Mouse (Mus musculus) midbrain, postnatal 0 days (tissue): ENCODE measurements around the gene Olfr372. TPM values are rescaled to one million over a fixed set of nuclear protein-coding genes. Genes with fewer than 3 reads are reported as not detected.
"Not testable (repeated sequence)": the region's sequence is repeated elsewhere in the genome, so short reads cannot be mapped to it uniquely, and the experiment has no call there.

Source experiments
- ATAC-seq: fragments of 200-750 bp; cut with Nextera tagmentation; 2 replicates; pipeline ENCODE4 v1.8.0; 2017; ENCODE audit warnings: moderate number of reproducible peaks, mild to moderate bottlenecking, moderate TSS enrichment, moderate library complexity; ENCODE audit not compliant: low FRiP score
- DNase-seq: peaks from one replicate; pipeline ENCODE4 v3.0.0-alpha.2; 2015; ENCODE audit warnings: low spot score
- H3K27ac ChIP-seq: fragments of 300-500 bp; sonication (generic); 2 replicates; pipeline ENCODE4 v1.5.1; 2014; ENCODE audit warnings: low read depth, mild to moderate bottlenecking, low read length, mixed read lengths
- H3K27me3 ChIP-seq: fragments of 300-500 bp; sonication (generic); 2 replicates; pipeline ENCODE4 v1.6.1; 2014; ENCODE audit warnings: low read length, control low read depth, mixed read lengths; ENCODE audit not compliant: insufficient read depth
- H3K36me3 ChIP-seq: fragments of 300-500 bp; sonication (generic); 2 replicates; pipeline ENCODE4 v1.6.1; 2014; ENCODE audit warnings: low read length, control low read depth, mixed read lengths; ENCODE audit not compliant: insufficient read depth
- H3K4me1 ChIP-seq: fragments of 300-500 bp; sonication (generic); 2 replicates; pipeline ENCODE4 v1.6.1; 2014; ENCODE audit warnings: mild to moderate bottlenecking, control low read depth, antibody characterized with exemption, low read length, mixed read lengths; ENCODE audit not compliant: insufficient read depth
- H3K4me2 ChIP-seq: fragments of 300-500 bp; sonication (generic); 2 replicates; pipeline ENCODE4 v1.6.1; 2014; ENCODE audit warnings: low read depth, mild to moderate bottlenecking, low read length, mixed read lengths; ENCODE audit not compliant: poor library complexity, severe bottlenecking
- H3K4me3 ChIP-seq: fragments of 300-500 bp; sonication (generic); 2 replicates; pipeline ENCODE4 v1.5.1; 2014; ENCODE audit warnings: low read depth, mild to moderate bottlenecking, low read length, moderate library complexity
- H3K9ac ChIP-seq: fragments of 300-500 bp; sonication (generic); replicated peaks from 2 replicates; pipeline ENCODE4 v1.6.1; 2014; ENCODE audit warnings: mild to moderate bottlenecking, low read length, moderate library complexity, mixed read lengths; ENCODE audit not compliant: poor library complexity, severe bottlenecking
- H3K9me3 ChIP-seq: fragments of 300-500 bp; sonication (generic); 2 replicates; pipeline ENCODE4 v1.6.1; 2016; ENCODE audit warnings: low read length, control low read depth
- CTCF ChIP-seq: IDR thresholded peaks from 2 replicates; pipeline ENCODE4 v1.5.1; 2016; ENCODE audit warnings: antibody characterized with exemption, mild to moderate bottlenecking
- WGBS: fragments of 180-500 bp; shearing (Covaris S2); extraction: QIAGEN DNeasy Blood & Tissue Kit; methylation state at CpG from one replicate; pipeline ENCODE4 v1.1.7; 2014; 5-methylcytosine and 5-hydroxymethylcytosine counted together
- polyA plus RNA-seq: library from polyadenylated mRNA; unstranded; fragments of >200 nt; fragmentation: Nextera tagmentation; extraction: Ambion mirVana; gene quantifications from 2 replicates; pipeline ENCODE4 v1.2.1, GENCODE M21; 2015
- total RNA-seq: library from RNA; depleted of rRNA; stranded (reverse); fragments of >200 nt; gene quantifications from 2 replicates; pipeline ENCODE4 v1.2.3, GENCODE M21; 2014; rRNA removed

Olfr372 gene
- total RNA-seq: not detected in 2 replicates
- not detected in 2 replicates for polyA plus RNA-seq

- H3K27ac ChIP-seq, H3K9ac ChIP-seq, H3K27me3 ChIP-seq, H3K4me2 ChIP-seq, H3K4me1 ChIP-seq, H3K4me3 ChIP-seq, DNase-seq, ATAC-seq, H3K9me3 ChIP-seq, H3K36me3 ChIP-seq: not testable (repeated sequence)
- 83% methylated on average over 4 of the region's 4 CpGs for WGBS
These were observed at the start of gene Olfr372 for GRCm38 (mm10) chr8:72040918-72041317. TSS of gene Olfr372 (plus strand) at chr8:72041218.

DNA sequence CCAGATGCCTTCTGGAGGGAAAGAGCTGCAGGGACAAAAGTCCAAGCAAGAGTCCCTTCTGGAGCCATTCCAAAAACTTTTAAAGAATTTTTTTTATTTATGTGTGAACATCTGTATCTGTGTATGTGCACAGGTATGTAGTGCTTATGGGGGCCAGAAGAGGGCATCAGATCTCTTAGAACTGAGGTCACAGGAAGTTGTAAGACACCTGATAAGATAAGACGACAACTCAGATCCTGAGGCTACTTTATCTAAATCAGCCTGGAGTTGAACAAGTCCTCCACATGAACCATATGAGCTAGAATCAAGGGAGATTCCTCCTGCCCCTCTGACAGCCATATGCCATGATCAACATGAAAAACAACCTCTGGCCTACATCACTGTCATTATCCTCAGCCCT, 41.6 kb upstream of the Olfr372 start:
- H3K27ac ChIP-seq: no peak overlapping the region
- H3K9me3 ChIP-seq: no peaks in the 10 kb centered on the region
- H3K36me3 ChIP-seq: no peaks in the 10 kb centered on the region
- H3K4me2 ChIP-seq: no peak overlapping the region
- no peak overlapping the region for H3K9ac ChIP-seq
- no peaks in the 10 kb centered on the region for H3K27me3 ChIP-seq
- no peaks in the 10 kb centered on the region for H3K4me1 ChIP-seq
- 100% methylated on average over 1 of the region's 1 CpGs for WGBS
- DNase-seq (no peak), ATAC-seq (no peak)
- no peak overlapping the region for H3K4me3 ChIP-seq
- no peak for TF ChIP-seq CTCF

DNA sequence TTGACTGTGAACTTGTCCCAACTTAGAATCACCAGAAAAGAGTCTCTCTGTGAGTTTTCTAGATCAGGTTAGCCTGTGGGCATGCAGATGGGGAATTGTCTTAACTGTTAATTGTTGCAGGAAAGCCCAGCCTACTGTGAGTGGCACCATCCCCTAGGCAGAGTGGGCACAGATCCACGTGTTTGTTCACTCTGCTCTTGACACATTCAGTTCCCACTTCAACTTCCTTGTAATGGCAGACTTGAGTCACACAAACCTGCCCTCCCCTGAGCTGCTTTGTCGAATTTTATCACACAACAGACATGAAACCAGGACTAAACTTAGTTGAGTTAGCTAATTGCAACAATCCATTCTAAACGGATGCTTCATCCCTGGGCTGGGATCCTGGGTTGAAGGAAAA, 40.8 kb upstream of the Olfr372 start:
- Histone ChIP-seq H3K4me3 (no peak overlapping the region), H3K36me3 (no peaks in the 10 kb centered on the region), H3K9ac (no peak overlapping the region), H3K4me1 (no peaks in the 10 kb centered on the region), H3K27ac (no peak overlapping the region), H3K9me3 (no peaks in the 10 kb centered on the region), H3K4me2 (no peak overlapping the region), H3K27me3 (no peaks in the 10 kb centered on the region)
- DNase-seq (no peak), ATAC-seq (no peak)
- TF ChIP-seq CTCF: no peak
- 60% methylated on average over 3 of the region's 3 CpGs for WGBS

DNA sequence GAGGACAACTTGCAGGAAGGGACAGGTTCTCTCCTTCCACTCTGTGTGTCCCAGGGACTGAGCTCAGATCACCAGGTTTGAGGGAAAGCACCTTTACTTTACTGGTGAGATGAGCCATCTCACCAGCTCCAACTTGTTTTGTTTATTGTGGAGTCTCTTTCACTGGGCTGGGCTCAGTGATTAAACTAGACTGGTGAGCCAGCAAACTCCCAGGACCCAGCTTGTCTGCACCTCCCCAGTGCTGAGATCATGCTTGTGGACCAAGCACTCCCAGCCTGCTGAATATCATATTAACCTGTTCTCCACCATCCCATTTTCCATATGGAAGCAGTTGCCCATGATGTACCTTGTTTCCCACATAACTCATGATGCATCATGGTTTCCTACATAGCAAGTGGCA, 38.1 kb upstream of the Olfr372 start:
- no peaks in the 10 kb centered on the region for H3K27me3 ChIP-seq
- no peak for TF ChIP-seq CTCF
- no peaks in the 10 kb centered on the region for H3K36me3 ChIP-seq
- H3K4me2 ChIP-seq: no peak overlapping the region
- no peak overlapping the region for H3K9ac ChIP-seq
- no peaks in the 10 kb centered on the region for H3K9me3 ChIP-seq
- no peak overlapping the region for H3K27ac ChIP-seq
- H3K4me1 ChIP-seq: no peaks in the 10 kb centered on the region
- ATAC-seq (no peak), DNase-seq (no peak)
- H3K4me3 ChIP-seq: no peak overlapping the region

DNA sequence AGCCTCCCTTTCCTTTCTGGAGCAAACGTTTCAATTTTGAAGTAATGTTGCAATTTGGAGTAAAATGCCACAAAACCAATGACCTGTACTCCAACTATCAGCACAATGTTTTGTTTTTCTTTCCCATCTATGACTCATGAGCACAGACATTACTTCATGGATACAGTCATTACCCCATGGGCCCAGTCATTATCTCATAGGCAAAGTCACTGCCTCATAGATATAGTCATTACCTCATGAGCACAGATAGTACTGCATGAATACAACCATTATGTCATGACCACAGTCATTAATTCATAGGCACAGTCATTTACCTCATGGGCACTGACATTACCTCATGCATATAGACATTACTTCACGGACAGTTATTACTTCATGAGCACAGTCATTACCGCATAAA, 35.1 kb upstream of the Olfr372 start:
- H3K9ac ChIP-seq: no peak overlapping the region
- no peak for TF ChIP-seq CTCF
- no peak overlapping the region for H3K4me3 ChIP-seq
- DNase-seq (no peak), ATAC-seq (no peak)
- 88% methylated on average over 3 of the region's 3 CpGs for WGBS
- H3K27me3 ChIP-seq: no peaks in the 10 kb centered on the region
- H3K36me3 ChIP-seq: no peaks in the 10 kb centered on the region
- no peaks in the 10 kb centered on the region for H3K4me1 ChIP-seq
- no peak overlapping the region for H3K4me2 ChIP-seq
- no peaks in the 10 kb centered on the region for H3K9me3 ChIP-seq
- no peak overlapping the region for H3K27ac ChIP-seq

DNA sequence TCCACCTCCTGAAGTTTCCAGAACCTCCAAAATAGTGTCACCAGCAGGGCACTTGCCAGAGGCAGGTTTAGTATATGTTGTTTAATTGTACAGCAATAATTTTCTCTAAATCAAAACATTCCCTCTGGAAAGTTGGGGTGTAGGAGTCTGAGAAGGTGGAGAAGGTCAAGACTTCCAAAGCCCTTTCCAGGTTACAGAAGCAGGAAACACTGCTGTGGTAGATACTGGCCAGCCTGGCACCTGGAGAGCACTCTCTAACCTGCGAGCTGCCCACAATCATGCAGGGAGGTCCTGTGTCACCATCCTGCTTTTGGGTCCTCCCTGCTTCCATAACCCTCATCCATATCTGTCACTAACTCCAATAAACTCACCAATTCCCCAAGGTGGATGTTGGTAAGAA, 34.3 kb upstream of the Olfr372 start:
- H3K4me2 ChIP-seq: no peak overlapping the region
- H3K9ac ChIP-seq: no peak overlapping the region
- no peak for TF ChIP-seq CTCF
- no peaks in the 10 kb centered on the region for H3K27me3 ChIP-seq
- 78% methylated on average over 1 of the region's 1 CpGs for WGBS
- H3K36me3 ChIP-seq: no peaks in the 10 kb centered on the region
- ATAC-seq: no peak
- H3K4me1 ChIP-seq: no peaks in the 10 kb centered on the region
- H3K9me3 ChIP-seq: no peaks in the 10 kb centered on the region
- DNase-seq: no peak
- no peak overlapping the region for H3K4me3 ChIP-seq
- no peak overlapping the region for H3K27ac ChIP-seq
